Mouse (Mus musculus) bone marrow, adult 2 months (tissue): Measurements from ENCODE around the gene Pusl1.

Experiments
- CTCF ChIP-seq: fragments of 200-500 bp; IDR thresholded peaks from 2 replicates; pipeline ENCODE4 v1.5.1; 2011; ENCODE audit warnings: low read length, control low read depth; ENCODE audit not compliant: control insufficient read depth, insufficient read depth
- POLR2A ChIP-seq: fragments of 200-500 bp; IDR thresholded peaks from 2 replicates; pipeline ENCODE4 v1.6.1; 2011; ENCODE audit warnings: low read depth, mild to moderate bottlenecking, control low read depth, low read length, borderline replicate concordance; ENCODE audit not compliant: control insufficient read depth

DNA sequence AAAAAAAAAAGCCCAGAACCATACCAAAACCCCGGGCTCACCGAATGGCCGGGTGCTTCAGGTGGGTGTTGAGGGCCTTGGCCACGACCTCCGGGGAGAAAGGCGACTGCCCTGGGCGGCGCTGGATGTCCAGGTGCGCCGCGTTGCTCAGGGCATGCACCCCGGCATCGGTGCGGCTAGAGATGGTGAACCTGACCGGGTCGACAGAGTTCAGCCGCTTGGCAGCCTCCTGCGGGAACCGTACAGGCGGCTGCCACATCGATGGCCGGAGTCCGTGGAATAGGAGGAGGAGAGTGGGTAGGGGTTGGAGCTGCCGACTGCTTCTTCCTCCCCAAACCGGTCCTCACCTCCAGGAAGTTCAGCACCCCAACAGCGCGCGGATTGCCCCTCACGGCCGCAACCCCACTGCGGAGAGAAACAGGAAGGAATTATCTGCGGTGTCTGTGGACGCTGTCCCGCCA, 540 bp downstream of the Pusl1 start:
- no peak for TF ChIP-seq CTCF
- TF ChIP-seq POLR2A: no peak
